Mouse (Mus musculus): ENCODE results near the gene Rgs6.

- TF ChIP-seq CTCF (IDR thresholded peaks at IDR 0.05) (peak; percentile 90), POLR2A (IDR thresholded peaks at IDR 0.05; ENCODE audit: insufficient read depth, low read depth, low read length) (no peak)
Measured at GRCm38 (mm10) chr12:82700840-82701239, 112.7 kb downstream of the Rgs6 start.

Measured in heart, adult 2 months (tissue).